Mouse (Mus musculus): ENCODE data around the gene Pptc7. TPM values are rescaled to one million over a fixed set of nuclear protein-coding genes. Genes with fewer than 3 reads are reported as not detected.

Pptc7 gene
- polyA plus RNA-seq, 1 experiment from 2014 or later, result 7.1 TPM

GRCm38 (mm10) chr5:122288147-122288811, 4.1 kb downstream of the Pptc7 start:
- no peak overlapping the region for H3K27ac ChIP-seq (ENCODE audit: low read length)
- ATAC-seq, result no peak
- no peak overlapping the region for H3K4me3 ChIP-seq (ENCODE audit: low read depth, low read length)
- H3K36me3 ChIP-seq (ENCODE audit: control insufficient read depth, insufficient read depth, low read length), result no peaks in the 10 kb centered on the region; the same call in 1 of the 2 replicates
- H3K9ac ChIP-seq (ENCODE audit: low read depth, low read length), result no peak overlapping the region
- H3K27me3 ChIP-seq (ENCODE audit: control insufficient read depth, insufficient read depth, low read depth, low read length), result no peaks in the 10 kb centered on the region
- H3K4me1 ChIP-seq (ENCODE audit: control insufficient read depth, insufficient read depth, low read length), result peaks cover 21% of the 10 kb centered on the region
- H3K9me3 ChIP-seq (replicated peaks; ENCODE audit: control insufficient read depth, low read length, poor library complexity, severe bottlenecking), result no peaks in the 10 kb centered on the region
- whole genome bisulfite sequencing, result 89% methylated on average over 4 of the region's 4 CpGs
- H3K4me2 ChIP-seq (ENCODE audit: low read length), result no peak overlapping the region

- Histone ChIP-seq H3K4me2 (ENCODE audit: low read length) (no peak overlapping the region), H3K4me3 (ENCODE audit: low read depth, low read length) (no peak overlapping the region), H3K27me3 (ENCODE audit: control insufficient read depth, insufficient read depth, low read depth, low read length) (no peaks in the 10 kb centered on the region), H3K36me3 (ENCODE audit: control insufficient read depth, insufficient read depth, low read length) (no peaks in the 10 kb centered on the region; the same call in 1 of the 2 replicates), H3K9me3 (replicated peaks; ENCODE audit: control insufficient read depth, low read length, poor library complexity, severe bottlenecking) (no peaks in the 10 kb centered on the region), H3K27ac (ENCODE audit: low read length) (no peak overlapping the region), H3K9ac (ENCODE audit: low read depth, low read length) (no peak overlapping the region), H3K4me1 (ENCODE audit: control insufficient read depth, insufficient read depth, low read length) (peaks cover 22% of the 10 kb centered on the region)
- ATAC-seq, result no peak
- 62% methylated on average over 6 of the region's 6 CpGs for WGBS
Measured at GRCm38 (mm10) chr5:122291149-122291548, 7.0 kb downstream of the Pptc7 start.

- Histone ChIP-seq H3K9ac (ENCODE audit: low read depth, low read length) (no peak overlapping the region), H3K4me1 (ENCODE audit: control insufficient read depth, insufficient read depth, low read length) (peaks cover 17% of the 10 kb centered on the region), H3K4me2 (ENCODE audit: low read length) (no peak overlapping the region), H3K36me3 (ENCODE audit: control insufficient read depth, insufficient read depth, low read length) (no peaks in the 10 kb centered on the region; the same call in 1 of the 2 replicates), H3K9me3 (replicated peaks; ENCODE audit: control insufficient read depth, low read length, poor library complexity, severe bottlenecking) (no peaks in the 10 kb centered on the region), H3K27me3 (ENCODE audit: control insufficient read depth, insufficient read depth, low read depth, low read length) (no peaks in the 10 kb centered on the region), H3K27ac (ENCODE audit: low read length) (no peak overlapping the region), H3K4me3 (ENCODE audit: low read depth, low read length) (no peak overlapping the region)
- whole genome bisulfite sequencing, result 65% methylated on average over 17 of the region's 17 CpGs
- no peak for ATAC-seq
Measured at GRCm38 (mm10) chr5:122291553-122292339, 7.6 kb downstream of the Pptc7 start.

- no peaks in the 10 kb centered on the region for H3K9me3 ChIP-seq (replicated peaks; ENCODE audit: control insufficient read depth, low read length, poor library complexity, severe bottlenecking)
Measured at GRCm38 (mm10) chr5:122293131-122293530, 9.0 kb downstream of the Pptc7 start.

GRCm38 (mm10) chr5:122294219-122294735, 10.1 kb downstream of the Pptc7 start:
- 35% methylated on average over 3 of the region's 3 CpGs for WGBS
- Histone ChIP-seq H3K4me1 (ENCODE audit: control insufficient read depth, insufficient read depth, low read length) (peaks cover 17% of the 10 kb centered on the region), H3K9ac (ENCODE audit: low read depth, low read length) (no peak overlapping the region), H3K4me2 (ENCODE audit: low read length) (no peak overlapping the region), H3K4me3 (ENCODE audit: low read depth, low read length) (no peak overlapping the region), H3K27ac (ENCODE audit: low read length) (no peak overlapping the region), H3K27me3 (ENCODE audit: control insufficient read depth, insufficient read depth, low read depth, low read length) (no peaks in the 10 kb centered on the region), H3K36me3 (ENCODE audit: control insufficient read depth, insufficient read depth, low read length) (no peaks in the 10 kb centered on the region), H3K9me3 (replicated peaks; ENCODE audit: control insufficient read depth, low read length, poor library complexity, severe bottlenecking) (no peaks in the 10 kb centered on the region)
- no peak for ATAC-seq

More at GRCm38 (mm10) chr5:122293131-122293530, 9.0 kb downstream of the Pptc7 start:
- 74% methylated on average over 6 of the region's 6 CpGs for WGBS
- H3K27me3 ChIP-seq (ENCODE audit: control insufficient read depth, insufficient read depth, low read depth, low read length), result no peaks in the 10 kb centered on the region
- no peak overlapping the region for H3K4me2 ChIP-seq (ENCODE audit: low read length)
- ATAC-seq, result no peak
- no peak overlapping the region for H3K9ac ChIP-seq (ENCODE audit: low read depth, low read length)
- H3K27ac ChIP-seq (ENCODE audit: low read length), result no peak overlapping the region
- no peak overlapping the region for H3K4me3 ChIP-seq (ENCODE audit: low read depth, low read length)
- H3K36me3 ChIP-seq (ENCODE audit: control insufficient read depth, insufficient read depth, low read length), result no peaks in the 10 kb centered on the region
- H3K4me1 ChIP-seq (ENCODE audit: control insufficient read depth, insufficient read depth, low read length), result peaks cover 17% of the 10 kb centered on the region

GRCm38 (mm10) chr5:122295113-122295935, 11.2 kb downstream of the Pptc7 start:
- Histone ChIP-seq H3K9ac (ENCODE audit: low read depth, low read length) (no peak overlapping the region), H3K4me2 (ENCODE audit: low read length) (no peak overlapping the region), H3K4me1 (ENCODE audit: control insufficient read depth, insufficient read depth, low read length) (peaks cover 17% of the 10 kb centered on the region), H3K4me3 (ENCODE audit: low read depth, low read length) (no peak overlapping the region), H3K27me3 (ENCODE audit: control insufficient read depth, insufficient read depth, low read depth, low read length) (no peaks in the 10 kb centered on the region), H3K27ac (ENCODE audit: low read length) (no peak overlapping the region), H3K36me3 (ENCODE audit: control insufficient read depth, insufficient read depth, low read length) (no peaks in the 10 kb centered on the region), H3K9me3 (replicated peaks; ENCODE audit: control insufficient read depth, low read length, poor library complexity, severe bottlenecking) (no peaks in the 10 kb centered on the region)
- ATAC-seq, result no peak
- 65% methylated on average over 14 of the region's 14 CpGs for WGBS

GRCm38 (mm10) chr5:122300071-122300518, 15.9 kb downstream of the Pptc7 start:
- ATAC-seq, result no peak
- 83% methylated on average over 6 of the region's 6 CpGs for WGBS
- Histone ChIP-seq H3K4me3 (ENCODE audit: low read depth, low read length) (no peak overlapping the region), H3K27me3 (ENCODE audit: control insufficient read depth, insufficient read depth, low read depth, low read length) (no peaks in the 10 kb centered on the region), H3K4me1 (ENCODE audit: control insufficient read depth, insufficient read depth, low read length) (peaks cover 11% of the 10 kb centered on the region), H3K9ac (ENCODE audit: low read depth, low read length) (no peak overlapping the region), H3K36me3 (ENCODE audit: control insufficient read depth, insufficient read depth, low read length) (no peaks in the 10 kb centered on the region), H3K4me2 (ENCODE audit: low read length) (no peak overlapping the region), H3K27ac (ENCODE audit: low read length) (no peak overlapping the region), H3K9me3 (replicated peaks; ENCODE audit: control insufficient read depth, low read length, poor library complexity, severe bottlenecking) (no peaks in the 10 kb centered on the region)

- H3K9ac ChIP-seq (ENCODE audit: low read depth, low read length), result no peak overlapping the region
- no peak overlapping the region for H3K27ac ChIP-seq (ENCODE audit: low read length)
- 68% methylated on average over 17 of the region's 17 CpGs for WGBS
- H3K4me3 ChIP-seq (ENCODE audit: low read depth, low read length), result no peak overlapping the region
- no peak for ATAC-seq
- H3K9me3 ChIP-seq (replicated peaks; ENCODE audit: control insufficient read depth, low read length, poor library complexity, severe bottlenecking), result no peaks in the 10 kb centered on the region
- peaks cover 8% of the 10 kb centered on the region for H3K4me1 ChIP-seq (ENCODE audit: control insufficient read depth, insufficient read depth, low read length)
- no peak overlapping the region for H3K4me2 ChIP-seq (ENCODE audit: low read length)
- H3K36me3 ChIP-seq (ENCODE audit: control insufficient read depth, insufficient read depth, low read length), result no peaks in the 10 kb centered on the region
- no peaks in the 10 kb centered on the region for H3K27me3 ChIP-seq (ENCODE audit: control insufficient read depth, insufficient read depth, low read depth, low read length)
Measured at GRCm38 (mm10) chr5:122302810-122303745, 18.9 kb downstream of the Pptc7 start.
